Mouse (Mus musculus) skeletal muscle tissue, postnatal 0 days (tissue): ENCODE results near the gene Vipr1. TPM values are rescaled to one million over a fixed set of nuclear protein-coding genes. Genes with fewer than 3 reads are reported as not detected.

Experiments used
- polyA plus RNA-seq: library from polyadenylated mRNA; unstranded; fragments of >200 nt; fragmentation: Nextera tagmentation; extraction: Ambion mirVana; gene quantifications from 2 replicates; pipeline ENCODE4 v1.2.1, GENCODE M21; 2015

Vipr1 gene
- polyA plus RNA-seq: 0.14 and 0.16 TPM in 2 replicates

DNA sequence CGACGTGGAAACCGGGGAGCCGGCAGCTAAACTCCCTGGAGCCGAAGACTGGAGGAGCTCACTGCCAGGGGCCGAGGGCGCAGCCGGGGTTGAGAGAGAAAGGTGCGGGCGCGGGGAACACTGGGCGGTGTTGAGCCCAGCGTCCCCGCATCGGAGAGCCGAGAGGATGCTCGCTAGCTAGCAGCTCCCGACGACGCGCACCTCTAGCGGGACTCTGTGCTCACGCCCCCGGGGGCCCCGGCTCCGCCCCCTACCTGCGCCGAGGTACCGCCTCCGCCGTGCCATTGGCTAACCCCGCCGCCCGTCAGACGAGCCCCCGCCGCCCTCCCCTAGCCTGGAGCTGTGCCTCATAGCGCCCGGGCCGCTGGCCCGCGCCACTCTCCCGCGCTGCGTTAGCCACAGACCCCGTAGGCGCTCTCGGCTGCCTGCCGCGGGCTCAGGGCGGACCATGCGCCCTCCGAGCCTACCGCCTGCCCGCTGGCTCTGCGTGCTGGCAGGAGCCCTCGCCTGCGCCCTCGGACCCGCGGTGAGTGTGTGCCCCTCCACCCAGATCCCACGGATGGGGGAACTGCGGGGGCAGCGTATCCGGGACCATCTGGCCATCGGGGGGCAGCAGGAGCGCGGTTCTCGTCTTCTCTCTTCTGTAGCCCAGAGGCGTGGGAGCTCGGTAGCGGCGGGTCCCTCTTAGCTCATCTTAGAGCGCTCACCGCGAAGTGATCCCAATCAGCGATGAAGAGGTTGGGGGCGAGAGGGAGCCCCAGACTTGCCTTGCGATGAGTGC lies at the start of gene Vipr1:
TSS of gene Vipr1 (plus strand) at position 316 of the 781 bp plus-strand sequence.

DNA sequence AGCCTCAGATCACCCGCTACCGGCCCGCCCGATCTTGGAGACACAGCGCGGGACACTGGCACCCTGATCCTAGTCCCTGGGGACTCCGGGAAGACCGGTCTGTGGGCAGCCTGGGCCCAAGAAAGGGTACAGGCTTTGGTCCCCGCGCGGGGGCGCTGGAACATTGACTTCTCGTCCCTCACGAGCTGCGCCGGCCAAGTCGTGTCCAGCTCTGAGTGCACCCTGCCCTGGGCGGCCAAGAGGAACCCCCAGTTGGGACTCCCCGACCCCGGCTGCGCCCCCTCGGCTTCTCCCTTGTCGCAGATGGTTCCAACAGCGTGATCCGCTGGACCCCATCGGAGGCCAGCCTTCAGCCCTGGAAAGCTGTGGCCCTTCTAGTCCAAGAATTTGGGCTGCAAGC lies 515 bp upstream of the Vipr1 start, which contains the start of gene Lyzl4:
TSS of gene Lyzl4 (minus strand) at position 96 of the 400 bp plus-strand sequence.

DNA sequence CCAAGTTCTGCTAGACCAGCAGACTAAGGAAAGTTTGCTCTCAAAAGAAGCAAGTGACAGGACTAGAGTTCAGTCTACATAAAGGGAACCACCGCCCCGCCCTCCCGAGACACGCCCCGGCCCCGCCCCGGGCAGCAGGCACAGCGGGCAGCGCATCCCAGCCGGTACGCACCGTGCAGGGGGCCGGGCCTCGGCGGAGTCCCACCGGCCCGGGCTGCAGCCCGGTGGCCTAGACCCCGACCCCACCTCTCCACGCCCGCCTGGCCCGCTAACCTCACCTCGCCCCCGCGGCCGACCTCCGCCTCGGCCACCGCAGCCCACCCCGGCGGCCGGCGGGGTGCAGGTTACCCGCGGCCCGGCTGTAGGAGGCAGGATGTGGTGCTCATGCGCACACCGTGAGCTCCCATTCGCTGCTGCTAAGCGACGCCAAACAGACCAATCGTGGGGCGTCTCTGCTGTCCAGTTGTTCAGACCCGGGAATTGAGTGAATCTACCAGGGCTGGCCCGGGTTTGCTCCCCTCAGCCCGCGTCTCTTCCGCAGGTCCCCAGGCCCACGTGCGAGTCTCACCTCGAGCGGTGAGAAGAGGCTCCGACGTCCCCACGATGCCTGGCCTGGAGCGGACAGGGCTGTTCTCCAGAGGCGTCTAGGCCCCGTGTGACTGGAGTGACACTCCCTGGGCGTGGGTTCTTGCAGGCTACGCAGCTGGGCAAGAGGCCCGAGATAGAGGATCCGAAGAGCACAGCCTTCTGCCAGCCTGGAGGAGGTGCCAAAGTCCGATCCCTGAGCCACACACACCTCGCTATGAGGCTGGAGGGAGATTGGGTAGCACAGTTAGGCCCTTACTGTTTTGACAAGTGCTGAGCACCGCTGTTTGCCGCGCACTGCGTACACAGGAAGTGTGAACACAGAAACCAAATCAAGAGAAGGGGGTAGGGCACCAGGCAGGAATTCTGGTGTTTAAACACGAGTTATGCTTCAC lies 62.4 kb downstream of the Vipr1 start, which contains the start of gene Sec22c:
TSS of gene Sec22c (minus strand) at position 845 of the 980 bp plus-strand sequence.

DNA sequence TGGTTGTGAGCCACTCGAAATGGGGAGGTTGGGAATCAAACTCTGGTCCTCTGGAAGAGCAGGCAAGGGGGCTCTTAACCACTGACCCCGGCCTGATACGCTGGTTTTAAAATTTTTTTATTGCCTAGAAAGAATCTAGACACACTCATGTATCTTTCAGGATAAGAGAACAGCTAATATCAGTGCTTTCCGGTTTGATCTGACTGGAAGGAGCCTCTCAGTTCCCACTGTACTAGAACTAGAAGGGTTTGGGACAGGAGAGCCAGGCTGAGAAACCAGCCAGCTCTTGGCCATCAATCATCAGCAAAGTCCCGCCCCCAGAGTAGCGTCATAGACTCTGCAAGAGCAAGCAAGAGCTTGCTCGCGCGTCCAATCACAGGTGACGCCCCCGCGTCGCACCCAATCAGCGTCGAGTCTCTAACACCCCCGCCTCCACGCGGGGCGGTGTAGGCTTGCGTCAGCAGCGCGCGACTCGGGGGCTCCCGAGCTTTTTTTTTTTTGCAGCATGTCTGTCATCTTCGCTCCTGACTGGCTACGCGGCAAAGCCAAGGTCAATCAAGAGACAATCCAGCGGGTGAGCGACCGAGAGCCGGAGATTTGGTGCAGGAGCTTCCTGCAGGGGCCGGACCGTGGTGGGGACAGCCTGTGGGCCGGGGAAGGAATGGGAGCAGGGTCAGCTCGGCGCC lies 67.5 kb downstream of the Vipr1 start, which contains the start of gene Ss18l2:
TSS of gene Ss18l2 (plus strand) at position 432 of the 686 bp plus-strand sequence.

DNA sequence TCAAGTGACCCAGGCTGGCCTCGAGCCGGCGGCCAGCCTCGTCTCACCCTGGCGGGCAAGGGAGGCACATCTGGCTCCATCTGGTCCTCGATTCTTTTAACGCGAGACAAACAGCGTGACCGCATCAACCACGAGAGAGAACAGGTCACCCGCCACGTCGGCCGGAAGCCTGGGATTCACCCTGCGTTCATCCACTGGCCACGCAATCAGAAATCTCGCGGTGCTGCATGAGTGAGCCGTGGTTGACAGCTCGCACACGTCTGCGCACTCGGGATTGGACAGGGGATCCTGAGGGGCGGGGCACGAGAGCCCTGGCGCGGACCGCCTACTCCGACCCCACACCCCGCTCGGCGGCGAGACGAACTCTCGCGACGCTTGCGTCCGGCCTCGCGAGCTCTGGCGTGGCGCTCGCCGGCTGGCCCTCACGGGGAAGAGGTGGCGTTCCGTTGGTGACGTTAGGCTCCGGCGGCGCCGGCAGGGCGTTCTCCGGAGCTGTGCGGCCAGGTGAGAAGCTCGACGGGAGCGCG lies 76.3 kb downstream of the Vipr1 start, which contains the start of gene Nktr:
TSS of gene Nktr (plus strand) at position 378 of the 527 bp plus-strand sequence.

Other genes starting within 250 kb of the Vipr1 start
- 15.5 and 17.4 TPM in 2 replicates for gene Cck, start 147.0 kb upstream of the Vipr1 start, polyA plus RNA-seq
- gene Lyzl4, start 620 bp upstream of the Vipr1 start, polyA plus RNA-seq: 1.00 and 1.4 TPM in 2 replicates
- gene Sec22c, start 62.8 kb downstream of the Vipr1 start, polyA plus RNA-seq: 4.2 and 5.4 TPM in 2 replicates
- 236 and 265 TPM in 2 replicates for gene Ss18l2, start 67.6 kb downstream of the Vipr1 start, polyA plus RNA-seq
- 32.3 and 33.4 TPM in 2 replicates for gene Nktr, start 76.5 kb downstream of the Vipr1 start, polyA plus RNA-seq
- gene Zfp651, start 116.6 kb downstream of the Vipr1 start, polyA plus RNA-seq: 22.4 and 24.3 TPM in 2 replicates
- gene Klhl40, start 134.9 kb downstream of the Vipr1 start, polyA plus RNA-seq: 224 and 241 TPM in 2 replicates
- 103 and 119 TPM in 2 replicates for gene Hhatl, start 149.8 kb downstream of the Vipr1 start, polyA plus RNA-seq
- 0.15 and 0.24 TPM in 2 replicates for gene Ccdc13, start 196.7 kb downstream of the Vipr1 start, polyA plus RNA-seq
- gene Higd1a, start 215.6 kb downstream of the Vipr1 start, polyA plus RNA-seq: 168 and 184 TPM in 2 replicates